Mouse (Mus musculus): ENCODE results near the gene Fndc5. TPM values are rescaled to one million over a fixed set of nuclear protein-coding genes. Genes with fewer than 3 reads are reported as not detected.

Fndc5 gene
- polyA plus RNA-seq (2015; fragmentation: Nextera tagmentation; extraction: Ambion mirVana) = 1.7 and 2.2 TPM in 2 replicates

DNA sequence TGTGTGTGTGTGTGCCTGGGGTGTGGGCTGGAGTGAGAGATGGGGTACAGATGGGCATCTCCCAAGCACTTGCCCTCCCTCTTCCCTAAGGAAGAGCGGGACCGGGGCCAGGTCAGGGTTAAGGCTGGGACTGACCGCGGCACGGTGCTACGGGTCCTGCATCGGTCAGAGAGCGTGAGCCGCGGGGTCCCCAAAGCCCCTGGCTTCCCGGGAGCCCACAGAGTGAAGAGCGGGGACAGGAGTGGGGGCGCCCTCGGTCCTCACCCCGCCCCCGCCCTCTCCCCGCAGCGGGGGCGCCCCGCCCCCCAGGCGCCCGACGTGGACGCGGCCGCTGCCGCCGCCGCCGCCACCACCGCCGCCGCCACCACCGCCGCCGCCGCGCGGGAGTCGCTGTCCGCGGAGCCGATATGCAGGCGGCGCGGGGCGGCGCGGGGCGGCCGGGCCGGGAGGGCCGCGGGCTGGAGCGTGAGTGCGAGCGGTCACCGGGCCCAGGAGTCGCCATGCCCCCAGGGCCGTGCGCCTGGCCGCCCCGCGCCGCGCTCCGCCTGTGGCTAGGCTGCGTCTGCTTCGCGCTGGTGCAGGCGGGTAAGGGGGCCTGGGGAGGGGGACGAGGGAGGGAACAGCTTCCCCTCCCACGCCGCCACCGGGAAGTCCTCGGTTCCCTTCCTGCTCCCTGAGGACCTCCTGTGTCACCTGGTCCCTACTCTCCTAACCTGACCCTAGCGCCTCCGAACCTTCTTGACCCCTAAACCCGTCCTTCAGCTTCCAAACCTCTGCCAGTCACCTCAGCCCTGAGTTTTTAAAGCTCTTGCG is at the start of gene Fndc5:
Gene Fndc5 (plus strand): TSS at position 421 of the 813 bp plus-strand sequence.

GRCm38 (mm10) chr4:129105356-129105755 is 31.4 kb upstream of the Fndc5 start, which contains the start of gene Tmem54:
Gene Tmem54, plus strand, starts transcription at chr4:129105548.

DNA sequence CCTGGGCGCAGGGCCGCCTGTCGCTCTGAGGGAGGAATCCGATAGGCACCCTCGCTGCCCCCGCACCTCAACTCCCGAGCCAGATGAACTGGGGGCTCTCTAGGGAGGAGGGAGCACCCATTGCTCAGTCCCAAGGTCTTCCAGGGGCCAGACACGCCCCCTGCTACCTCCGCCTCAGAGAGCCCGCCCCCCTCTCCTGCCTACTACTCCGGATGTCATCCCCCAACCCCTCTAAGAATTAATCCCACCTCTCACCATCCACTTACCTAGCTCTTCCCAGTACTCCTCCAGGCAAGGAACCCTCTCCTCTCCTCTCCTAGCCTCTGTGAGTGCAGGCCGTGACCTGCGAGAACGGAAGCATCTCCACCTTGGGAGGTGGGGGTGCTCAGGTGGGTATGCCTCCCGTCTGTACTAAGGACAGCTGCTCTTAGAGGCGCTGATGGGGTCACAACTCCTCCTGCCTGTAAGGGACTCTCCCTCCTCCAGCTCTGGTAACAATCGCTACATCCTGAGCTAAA is 15.2 kb upstream of the Fndc5 start, which contains the start of gene Hpca:
Gene Hpca (minus strand): TSS at position 468 of the 518 bp plus-strand sequence.

GRCm38 (mm10) chr4:129189542-129190519 is 53.0 kb downstream of the Fndc5 start, which contains the start of the genes S100pbp and Yars:
Gene S100pbp, minus strand, starts transcription at chr4:129189727.
Gene Yars, plus strand, starts transcription at chr4:129189760.

Other genes with a start within 250 kb of the Fndc5 start
- 11.5 and 13.5 TPM in 2 replicates for gene Azin2, start 174.6 kb upstream of the Fndc5 start, polyA plus RNA-seq (2015; fragmentation: Nextera tagmentation; extraction: Ambion mirVana)
- 94.7 and 100 TPM in 2 replicates for gene Ak2, start 145.0 kb upstream of the Fndc5 start, polyA plus RNA-seq (2015; fragmentation: Nextera tagmentation; extraction: Ambion mirVana)
- gene Rnf19b, start 78.7 kb upstream of the Fndc5 start, polyA plus RNA-seq (2015; fragmentation: Nextera tagmentation; extraction: Ambion mirVana) = 5.7 TPM in 2 replicates
- gene Tmem54, start 31.5 kb upstream of the Fndc5 start, polyA plus RNA-seq (2015; fragmentation: Nextera tagmentation; extraction: Ambion mirVana) = 14.8 and 17.5 TPM in 2 replicates
- 0.19 TPM in 1 of 2 replicates, not detected in the other for gene Hpca, start 15.0 kb upstream of the Fndc5 start, polyA plus RNA-seq (2015; fragmentation: Nextera tagmentation; extraction: Ambion mirVana)
- 5.7 and 6.7 TPM in 2 replicates for gene S100pbp, start 52.7 kb downstream of the Fndc5 start, polyA plus RNA-seq (2015; fragmentation: Nextera tagmentation; extraction: Ambion mirVana)
- gene Yars, start 52.8 kb downstream of the Fndc5 start, polyA plus RNA-seq (2015; fragmentation: Nextera tagmentation; extraction: Ambion mirVana) = 49.8 and 50.3 TPM in 2 replicates
- 5.4 and 6.2 TPM in 2 replicates for gene C77080, start 124.4 kb downstream of the Fndc5 start, polyA plus RNA-seq (2015; fragmentation: Nextera tagmentation; extraction: Ambion mirVana)
- 1.8 and 2.8 TPM in 2 replicates for gene Sync, start 150.6 kb downstream of the Fndc5 start, polyA plus RNA-seq (2015; fragmentation: Nextera tagmentation; extraction: Ambion mirVana)
- 147 and 188 TPM in 2 replicates for gene Rbbp4, start 198.4 kb downstream of the Fndc5 start, polyA plus RNA-seq (2015; fragmentation: Nextera tagmentation; extraction: Ambion mirVana)
- gene Zbtb8os, start 198.7 kb downstream of the Fndc5 start, polyA plus RNA-seq (2015; fragmentation: Nextera tagmentation; extraction: Ambion mirVana) = 39.7 and 46.6 TPM in 2 replicates
- 17.4 and 19.0 TPM in 2 replicates for gene Zbtb8a, start 241.1 kb downstream of the Fndc5 start, polyA plus RNA-seq (2015; fragmentation: Nextera tagmentation; extraction: Ambion mirVana)